Mouse (Mus musculus): ENCODE data around the gene Bcl2.
"Not testable (repeated sequence)": the region's sequence is repeated elsewhere in the genome, so short reads cannot be mapped to it uniquely, and the experiment has no call there.

The Bcl2 gene

GRCm38 (mm10) chr1:106713621-106714529 is at the start of gene Bcl2:
Gene Bcl2 (minus strand): TSS chr1:106714274.
- peak; percentile 65 for ATAC-seq (ENCODE audit: insufficient number of reproducible peaks, low FRiP score, low TSS enrichment)

- ATAC-seq (ENCODE audit: insufficient number of reproducible peaks, low FRiP score, low TSS enrichment) = no peak
Observed at GRCm38 (mm10) chr1:106760750-106761149, 46.7 kb upstream of the Bcl2 start.

- ATAC-seq (ENCODE audit: insufficient number of reproducible peaks, low FRiP score, low TSS enrichment) = peak; percentile 97
Observed at GRCm38 (mm10) chr1:106759572-106760435, 45.7 kb upstream of the Bcl2 start, which contains the start of gene Kdsr. Gene Kdsr (minus strand): TSS chr1:106759727.

- ATAC-seq (ENCODE audit: insufficient number of reproducible peaks, low FRiP score, low TSS enrichment) = peak; percentile 11
Observed at GRCm38 (mm10) chr1:106758734-106759571, 44.9 kb upstream of the Bcl2 start.

- ATAC-seq (ENCODE audit: insufficient number of reproducible peaks, low FRiP score, low TSS enrichment) = no peak
Observed at GRCm38 (mm10) chr1:106756633-106757032, 42.6 kb upstream of the Bcl2 start.

GRCm38 (mm10) chr1:106752013-106752412 is 37.9 kb upstream of the Bcl2 start:
- ATAC-seq (ENCODE audit: insufficient number of reproducible peaks, low FRiP score, low TSS enrichment) = no peak

- no peak for ATAC-seq (ENCODE audit: insufficient number of reproducible peaks, low FRiP score, low TSS enrichment)
Observed at GRCm38 (mm10) chr1:106750656-106751055, 36.6 kb upstream of the Bcl2 start.

GRCm38 (mm10) chr1:106748555-106749315 is 34.7 kb upstream of the Bcl2 start:
- ATAC-seq (ENCODE audit: insufficient number of reproducible peaks, low FRiP score, low TSS enrichment) = no peak

GRCm38 (mm10) chr1:106742980-106743379 is 28.9 kb upstream of the Bcl2 start:
- ATAC-seq (ENCODE audit: insufficient number of reproducible peaks, low FRiP score, low TSS enrichment) = no peak

- no peak for ATAC-seq (ENCODE audit: insufficient number of reproducible peaks, low FRiP score, low TSS enrichment)
Observed at GRCm38 (mm10) chr1:106740735-106741134, 26.7 kb upstream of the Bcl2 start.

GRCm38 (mm10) chr1:106739810-106740209 is 25.7 kb upstream of the Bcl2 start:
- ATAC-seq (ENCODE audit: insufficient number of reproducible peaks, low FRiP score, low TSS enrichment) = no peak

- ATAC-seq (ENCODE audit: insufficient number of reproducible peaks, low FRiP score, low TSS enrichment) = no peak
Observed at GRCm38 (mm10) chr1:106738092-106738491, 24.0 kb upstream of the Bcl2 start.

GRCm38 (mm10) chr1:106736211-106736610 is 22.1 kb upstream of the Bcl2 start:
- ATAC-seq (ENCODE audit: insufficient number of reproducible peaks, low FRiP score, low TSS enrichment) = no peak

GRCm38 (mm10) chr1:106735586-106735985 is 21.5 kb upstream of the Bcl2 start:
- peak; percentile 78 for ATAC-seq (ENCODE audit: insufficient number of reproducible peaks, low FRiP score, low TSS enrichment)

- no peak for ATAC-seq (ENCODE audit: insufficient number of reproducible peaks, low FRiP score, low TSS enrichment)
Observed at GRCm38 (mm10) chr1:106722061-106722460, 8.0 kb upstream of the Bcl2 start.

GRCm38 (mm10) chr1:106717736-106718135 is 3.7 kb upstream of the Bcl2 start:
- ATAC-seq (ENCODE audit: insufficient number of reproducible peaks, low FRiP score, low TSS enrichment) = not testable (repeated sequence)

- no peak for ATAC-seq (ENCODE audit: insufficient number of reproducible peaks, low FRiP score, low TSS enrichment)
Observed at GRCm38 (mm10) chr1:106717071-106717601, 3.1 kb upstream of the Bcl2 start.

GRCm38 (mm10) chr1:106716141-106716540 is 2.1 kb upstream of the Bcl2 start:
- no peak for ATAC-seq (ENCODE audit: insufficient number of reproducible peaks, low FRiP score, low TSS enrichment)

Measured in cerebellum, adult (tissue).